Mouse (Mus musculus): Measurements from ENCODE around the gene Bcas2. TPM values are rescaled to one million over a fixed set of nuclear protein-coding genes. Genes with fewer than 3 reads are reported as not detected.
"Not testable (repeated sequence)": the region's sequence is repeated elsewhere in the genome, so short reads cannot be mapped to it uniquely, and the experiment has no call there.

The Bcas2 gene
- polyA plus RNA-seq, 1 experiment from 2014 or later: 210 TPM

DNA sequence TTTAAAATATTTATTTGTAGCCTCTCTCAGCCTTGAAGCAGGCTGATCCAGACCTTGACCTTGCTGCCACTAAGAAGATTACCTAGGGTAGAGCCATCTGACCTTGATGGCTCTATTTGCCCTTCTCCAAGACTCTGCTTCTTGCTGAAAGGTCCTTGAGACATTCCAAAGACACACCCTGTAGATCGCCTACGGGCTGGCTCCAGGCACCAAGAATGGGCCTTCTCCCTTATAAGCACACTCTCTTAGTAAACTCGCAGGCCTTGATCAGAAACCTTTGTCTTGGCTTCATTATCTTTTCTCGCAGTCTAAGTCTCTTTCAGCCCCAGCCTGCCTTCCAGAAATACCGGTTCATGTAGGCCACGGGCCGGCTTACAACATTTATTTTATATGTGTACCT lies 29.6 kb downstream of the Bcas2 start:
- not testable (repeated sequence) for H3K27ac ChIP-seq (ENCODE audit: low read depth, low read length); H3K9ac ChIP-seq (ENCODE audit: low read length); H3K4me2 ChIP-seq (ENCODE audit: low read depth); H3K4me3 ChIP-seq (ENCODE audit: low read depth, low read length); H3K36me3 ChIP-seq (ENCODE audit: control insufficient read depth, insufficient read depth, low read length); H3K9me3 ChIP-seq (ENCODE audit: control insufficient read depth, low read length); ATAC-seq (ENCODE audit: insufficient read depth, low FRiP score, low TSS enrichment); DNase-seq (ENCODE audit: low spot score); H3K27me3 ChIP-seq (ENCODE audit: control insufficient read depth, insufficient read depth, low read length); H3K4me1 ChIP-seq (ENCODE audit: control insufficient read depth, insufficient read depth, low read length)
- 97% methylated on average over 7 of the region's 7 CpGs for WGBS

- Histone ChIP-seq H3K27me3 (ENCODE audit: control insufficient read depth, insufficient read depth, low read length) (no peaks in the 10 kb centered on the region), H3K9ac (ENCODE audit: low read length) (no peak overlapping the region), H3K27ac (ENCODE audit: low read depth, low read length) (no peak overlapping the region), H3K36me3 (ENCODE audit: control insufficient read depth, insufficient read depth, low read length) (no peaks in the 10 kb centered on the region), H3K4me3 (ENCODE audit: low read depth, low read length) (no peak overlapping the region), H3K4me2 (ENCODE audit: low read depth) (no peak overlapping the region), H3K9me3 (ENCODE audit: control insufficient read depth, low read length) (no peaks in the 10 kb centered on the region), H3K4me1 (ENCODE audit: control insufficient read depth, insufficient read depth, low read length) (no peaks in the 10 kb centered on the region)
- 97% methylated on average over 1 of the region's 1 CpGs for WGBS
- no peak for DNase-seq (ENCODE audit: low spot score)
- no peak for ATAC-seq (ENCODE audit: insufficient read depth, low FRiP score, low TSS enrichment)
Observed at GRCm38 (mm10) chr3:103203554-103203953, 32.1 kb downstream of the Bcas2 start.

- no peak for DNase-seq (ENCODE audit: low spot score)
- no peak overlapping the region for H3K4me3 ChIP-seq (ENCODE audit: low read depth, low read length)
- no peak for ATAC-seq (ENCODE audit: insufficient read depth, low FRiP score, low TSS enrichment)
- no peak overlapping the region for H3K9ac ChIP-seq (ENCODE audit: low read length)
- H3K27me3 ChIP-seq (ENCODE audit: control insufficient read depth, insufficient read depth, low read length): no peaks in the 10 kb centered on the region
- no peak overlapping the region for H3K27ac ChIP-seq (ENCODE audit: low read depth, low read length)
- no peaks in the 10 kb centered on the region for H3K36me3 ChIP-seq (ENCODE audit: control insufficient read depth, insufficient read depth, low read length)
- H3K4me1 ChIP-seq (ENCODE audit: control insufficient read depth, insufficient read depth, low read length): no peaks in the 10 kb centered on the region
- 87% methylated on average over 3 of the region's 3 CpGs for WGBS
- no peaks in the 10 kb centered on the region for H3K9me3 ChIP-seq (ENCODE audit: control insufficient read depth, low read length)
- no peak overlapping the region for H3K4me2 ChIP-seq (ENCODE audit: low read depth)
Observed at GRCm38 (mm10) chr3:103204445-103204844, 33.0 kb downstream of the Bcas2 start.

DNA sequence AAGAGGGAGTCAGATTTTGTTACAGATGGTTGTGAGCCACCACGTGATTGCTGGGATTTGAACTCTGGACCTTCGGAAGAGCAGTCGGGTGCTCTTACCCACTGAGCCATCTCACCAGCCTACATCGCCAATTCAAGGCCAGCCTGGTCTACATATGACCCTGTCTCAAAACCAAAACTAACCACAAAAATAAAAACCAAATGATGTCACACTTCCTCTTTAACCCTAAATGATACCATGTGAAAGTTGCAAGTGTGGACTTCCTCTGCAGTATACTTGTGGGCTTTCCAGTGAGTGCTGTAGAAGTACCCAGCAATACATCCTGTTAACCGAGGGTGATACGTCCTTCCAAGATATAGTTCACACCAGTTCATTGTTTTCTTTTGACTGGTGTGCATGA lies 34.9 kb downstream of the Bcas2 start:
- Histone ChIP-seq H3K9me3 (ENCODE audit: control insufficient read depth, low read length) (no peaks in the 10 kb centered on the region), H3K4me2 (ENCODE audit: low read depth) (no peak overlapping the region), H3K27me3 (ENCODE audit: control insufficient read depth, insufficient read depth, low read length) (no peaks in the 10 kb centered on the region), H3K4me1 (ENCODE audit: control insufficient read depth, insufficient read depth, low read length) (no peaks in the 10 kb centered on the region), H3K27ac (ENCODE audit: low read depth, low read length) (no peak overlapping the region), H3K9ac (ENCODE audit: low read length) (no peak overlapping the region), H3K4me3 (ENCODE audit: low read depth, low read length) (no peak overlapping the region), H3K36me3 (ENCODE audit: control insufficient read depth, insufficient read depth, low read length) (no peaks in the 10 kb centered on the region)
- no peak for ATAC-seq (ENCODE audit: insufficient read depth, low FRiP score, low TSS enrichment)
- WGBS: 88% methylated on average over 6 of the region's 6 CpGs
- no peak for DNase-seq (ENCODE audit: low spot score)

DNA sequence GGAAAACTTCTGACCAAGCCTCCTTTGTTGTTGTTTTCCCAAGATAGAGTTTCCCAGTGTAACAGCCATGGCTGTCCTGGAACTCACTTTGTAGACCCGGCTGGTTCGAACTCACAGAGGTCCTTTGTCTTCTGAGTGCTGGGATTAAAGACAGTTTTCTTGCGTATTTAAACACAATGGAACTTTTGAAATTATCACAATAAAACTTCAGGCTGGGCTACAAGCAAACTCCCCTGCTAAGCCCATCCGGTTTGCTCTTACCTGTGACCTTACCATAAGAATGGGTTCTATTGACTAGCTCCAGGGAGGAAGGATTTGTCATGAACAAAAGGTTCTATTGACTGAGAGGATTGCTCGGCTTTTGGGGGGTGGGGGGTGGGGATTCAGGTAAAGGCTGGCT lies 36.3 kb downstream of the Bcas2 start:
- Histone ChIP-seq H3K27ac (ENCODE audit: low read depth, low read length) (no peak overlapping the region), H3K9me3 (ENCODE audit: control insufficient read depth, low read length) (no peaks in the 10 kb centered on the region), H3K27me3 (ENCODE audit: control insufficient read depth, insufficient read depth, low read length) (no peaks in the 10 kb centered on the region), H3K4me3 (ENCODE audit: low read depth, low read length) (no peak overlapping the region), H3K36me3 (ENCODE audit: control insufficient read depth, insufficient read depth, low read length) (no peaks in the 10 kb centered on the region), H3K4me1 (ENCODE audit: control insufficient read depth, insufficient read depth, low read length) (no peaks in the 10 kb centered on the region), H3K4me2 (ENCODE audit: low read depth) (no peak overlapping the region), H3K9ac (ENCODE audit: low read length) (no peak overlapping the region)
- DNase-seq (ENCODE audit: low spot score) (no peak), ATAC-seq (ENCODE audit: insufficient read depth, low FRiP score, low TSS enrichment) (no peak)
- 42% methylated on average over 5 of the region's 5 CpGs for WGBS

DNA sequence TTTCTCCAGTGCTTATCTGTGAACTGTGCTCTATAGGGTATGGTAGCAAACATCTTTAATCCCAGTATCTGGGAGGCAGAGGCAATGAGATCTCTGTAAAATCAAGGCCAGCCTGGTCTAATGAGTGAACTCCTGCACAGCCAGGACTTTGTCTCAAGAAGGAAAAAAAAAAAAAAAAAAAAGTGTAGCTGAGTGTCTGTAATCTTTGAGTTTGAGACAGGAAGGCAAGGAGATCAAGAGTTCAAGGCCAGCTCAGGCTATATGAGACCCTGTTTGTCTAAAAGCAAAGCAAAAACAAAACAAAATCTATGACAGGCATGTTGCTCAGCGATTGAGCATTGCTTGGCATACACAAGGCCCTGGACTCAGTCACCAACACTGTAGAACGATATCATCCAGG lies 36.8 kb downstream of the Bcas2 start:
- no peak overlapping the region for H3K4me3 ChIP-seq (ENCODE audit: low read depth, low read length)
- no peaks in the 10 kb centered on the region for H3K9me3 ChIP-seq (ENCODE audit: control insufficient read depth, low read length)
- ATAC-seq (ENCODE audit: insufficient read depth, low FRiP score, low TSS enrichment) (no peak), DNase-seq (ENCODE audit: low spot score) (no peak)
- H3K9ac ChIP-seq (ENCODE audit: low read length): no peak overlapping the region
- H3K4me2 ChIP-seq (ENCODE audit: low read depth): no peak overlapping the region
- no peaks in the 10 kb centered on the region for H3K4me1 ChIP-seq (ENCODE audit: control insufficient read depth, insufficient read depth, low read length)
- 85% methylated on average over 2 of the region's 2 CpGs for whole genome bisulfite sequencing
- no peak overlapping the region for H3K27ac ChIP-seq (ENCODE audit: low read depth, low read length)
- H3K27me3 ChIP-seq (ENCODE audit: control insufficient read depth, insufficient read depth, low read length): no peaks in the 10 kb centered on the region
- no peaks in the 10 kb centered on the region for H3K36me3 ChIP-seq (ENCODE audit: control insufficient read depth, insufficient read depth, low read length)

- DNase-seq (ENCODE audit: low spot score) (no peak), ATAC-seq (ENCODE audit: insufficient read depth, low FRiP score, low TSS enrichment) (no peak)
- Histone ChIP-seq H3K4me3 (ENCODE audit: low read depth, low read length) (no peak overlapping the region), H3K4me1 (ENCODE audit: control insufficient read depth, insufficient read depth, low read length) (no peaks in the 10 kb centered on the region), H3K27me3 (ENCODE audit: control insufficient read depth, insufficient read depth, low read length) (no peaks in the 10 kb centered on the region), H3K9me3 (ENCODE audit: control insufficient read depth, low read length) (no peaks in the 10 kb centered on the region), H3K4me2 (ENCODE audit: low read depth) (no peak overlapping the region), H3K27ac (ENCODE audit: low read depth, low read length) (no peak overlapping the region), H3K9ac (ENCODE audit: low read length) (no peak overlapping the region), H3K36me3 (ENCODE audit: control insufficient read depth, insufficient read depth, low read length) (no peaks in the 10 kb centered on the region)
- WGBS: 92% methylated on average over 2 of the region's 2 CpGs
Observed at GRCm38 (mm10) chr3:103211101-103211500, 39.6 kb downstream of the Bcas2 start.

DNA sequence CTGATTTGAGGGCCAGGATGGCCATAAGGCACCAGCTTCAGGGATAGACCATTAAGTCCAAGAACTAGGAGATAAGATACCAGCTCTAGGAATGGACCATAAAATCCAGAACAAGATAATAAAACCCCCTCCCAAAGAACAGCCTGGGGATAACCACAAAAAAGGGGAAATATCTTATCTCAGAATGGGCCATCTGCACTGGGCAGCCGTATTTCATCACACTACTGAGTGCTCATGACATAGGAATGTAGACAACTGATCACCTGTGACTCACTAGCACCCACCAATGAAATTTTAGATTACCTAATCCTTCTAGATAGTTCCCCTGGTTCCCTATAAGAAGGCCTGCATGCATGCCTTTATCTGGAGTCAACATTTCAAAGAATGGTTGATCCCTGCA lies 40.7 kb downstream of the Bcas2 start:
- Histone ChIP-seq H3K9me3 (ENCODE audit: control insufficient read depth, low read length) (no peaks in the 10 kb centered on the region), H3K4me2 (ENCODE audit: low read depth) (no peak overlapping the region), H3K36me3 (ENCODE audit: control insufficient read depth, insufficient read depth, low read length) (no peaks in the 10 kb centered on the region), H3K27me3 (ENCODE audit: control insufficient read depth, insufficient read depth, low read length) (no peaks in the 10 kb centered on the region), H3K4me3 (ENCODE audit: low read depth, low read length) (no peak overlapping the region), H3K9ac (ENCODE audit: low read length) (no peak overlapping the region), H3K4me1 (ENCODE audit: control insufficient read depth, insufficient read depth, low read length) (no peaks in the 10 kb centered on the region), H3K27ac (ENCODE audit: low read depth, low read length) (no peak overlapping the region)
- ATAC-seq (ENCODE audit: insufficient read depth, low FRiP score, low TSS enrichment): no peak
- WGBS: 91% methylated on average over 1 of the region's 1 CpGs
- no peak for DNase-seq (ENCODE audit: low spot score)

- no peak for DNase-seq (ENCODE audit: low spot score)
- 73% methylated on average over 5 of the region's 5 CpGs for whole genome bisulfite sequencing
- Histone ChIP-seq H3K9ac (ENCODE audit: low read length) (no peak overlapping the region), H3K4me2 (ENCODE audit: low read depth) (no peak overlapping the region), H3K4me1 (ENCODE audit: control insufficient read depth, insufficient read depth, low read length) (no peaks in the 10 kb centered on the region), H3K27me3 (ENCODE audit: control insufficient read depth, insufficient read depth, low read length) (no peaks in the 10 kb centered on the region), H3K4me3 (ENCODE audit: low read depth, low read length) (no peak overlapping the region), H3K27ac (ENCODE audit: low read depth, low read length) (no peak overlapping the region), H3K36me3 (ENCODE audit: control insufficient read depth, insufficient read depth, low read length) (no peaks in the 10 kb centered on the region), H3K9me3 (ENCODE audit: control insufficient read depth, low read length) (no peaks in the 10 kb centered on the region)
- ATAC-seq (ENCODE audit: insufficient read depth, low FRiP score, low TSS enrichment): no peak
Observed at GRCm38 (mm10) chr3:103213537-103213936, 42.1 kb downstream of the Bcas2 start.
